Mouse (Mus musculus) induced T-regulatory cell, adult 2 months (primary cell): ENCODE data around the gene Eefsec.

ENCODE experiments used
- DNase-seq: peaks from one replicate; pipeline ENCODE4 v3.0.0-alpha.2; 2012; ENCODE audit warnings: low read depth

Gene Eefsec

DNA sequence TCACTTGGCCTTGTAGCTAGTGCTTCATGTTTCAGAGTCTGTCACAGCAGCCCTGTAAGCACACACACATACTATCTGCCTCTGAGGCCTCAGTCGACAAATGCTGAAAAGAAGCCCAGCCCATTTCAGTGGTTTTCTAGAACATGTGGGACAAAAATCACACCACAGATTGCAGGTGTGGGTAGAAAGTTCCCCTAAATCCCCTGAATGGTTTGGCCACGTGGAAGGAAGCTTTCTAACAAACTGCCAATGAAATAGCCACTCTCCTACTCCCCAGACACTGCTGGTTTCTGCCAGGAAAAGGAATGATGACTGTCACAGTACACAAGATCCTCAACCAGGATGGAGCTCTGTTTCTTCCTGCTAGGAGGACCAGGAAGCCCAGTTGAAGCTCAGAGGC is 33.7 kb downstream of the Eefsec start:
- DNase-seq, result peak; percentile 4

DNA sequence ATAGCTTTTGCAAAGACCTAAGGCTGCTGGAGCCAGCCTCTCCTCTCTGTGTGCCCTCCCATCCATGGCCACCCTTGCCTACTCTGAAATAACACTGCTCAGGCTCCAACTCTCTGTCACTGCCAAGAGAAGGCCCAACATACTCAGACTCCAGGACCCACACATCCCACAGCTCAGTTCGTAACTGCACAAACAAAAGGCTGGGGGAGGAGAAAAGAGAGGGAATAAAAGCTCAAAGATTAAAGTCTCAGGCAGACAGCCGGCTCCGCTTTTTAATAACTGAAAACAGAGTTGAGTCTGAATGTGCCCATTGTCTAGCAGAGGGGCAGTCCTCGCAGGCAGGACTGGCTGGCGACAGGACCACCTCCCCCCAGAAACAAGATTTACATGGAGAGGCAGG is 36.8 kb downstream of the Eefsec start:
- DNase-seq, result no peak

DNA sequence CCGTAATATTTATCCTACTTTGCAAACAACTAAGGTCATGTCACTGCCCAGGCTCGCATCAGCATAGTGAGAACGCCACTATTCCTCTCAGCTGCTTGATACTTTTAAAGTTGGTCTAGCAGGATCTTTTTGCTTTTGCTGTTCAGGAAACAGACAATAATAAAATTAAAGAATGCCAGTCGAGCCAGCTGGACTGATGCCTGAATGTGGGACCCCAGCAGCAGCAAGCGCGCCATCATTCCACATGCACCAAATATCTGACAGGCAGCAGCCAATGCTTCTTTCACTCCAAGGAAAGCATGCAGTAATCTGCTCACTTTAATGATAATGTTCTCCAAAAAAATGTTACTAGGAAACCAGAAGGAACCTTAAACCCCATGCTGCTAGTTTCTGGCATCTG is 45.9 kb downstream of the Eefsec start:
- DNase-seq, result no peak

DNA sequence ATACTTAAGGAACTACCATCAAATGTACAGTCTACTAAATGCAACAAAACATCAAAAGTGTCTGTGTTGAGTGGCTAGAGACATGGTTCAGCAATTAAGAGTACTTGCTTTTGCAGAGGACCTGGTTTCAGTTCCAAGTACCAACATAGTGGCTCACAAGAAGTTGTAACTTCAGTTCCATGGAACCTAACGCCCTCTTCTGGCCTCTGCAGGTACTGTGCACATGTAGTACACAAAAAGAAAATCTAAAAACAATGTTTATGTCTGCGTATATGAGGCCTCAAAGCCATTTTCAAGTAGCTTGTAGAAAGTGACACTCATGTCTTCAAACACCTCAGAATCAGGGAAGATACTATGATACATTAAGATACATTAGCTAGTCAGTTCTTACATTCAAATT is 48.4 kb downstream of the Eefsec start:
- peak; percentile 27 for DNase-seq

DNA sequence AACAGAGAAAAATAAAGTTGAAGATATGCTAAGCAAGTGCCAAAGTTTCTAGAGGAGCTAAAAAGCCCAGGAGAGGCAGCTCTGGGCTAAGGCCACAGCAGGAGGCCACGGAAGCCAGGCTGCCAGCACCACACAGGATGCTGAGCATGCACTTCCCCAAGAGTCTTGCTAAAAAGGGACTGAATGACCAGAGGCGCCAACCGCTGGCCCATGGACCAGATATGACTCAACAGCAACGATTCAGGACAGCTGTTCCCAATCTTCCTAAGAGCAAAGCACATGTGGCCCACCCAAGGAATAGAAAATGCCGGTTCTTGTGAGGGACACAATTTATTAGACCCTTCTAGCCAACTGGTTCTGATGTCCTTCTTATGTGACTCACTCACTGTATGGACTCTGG is 57.4 kb downstream of the Eefsec start:
- no peak for DNase-seq

DNA sequence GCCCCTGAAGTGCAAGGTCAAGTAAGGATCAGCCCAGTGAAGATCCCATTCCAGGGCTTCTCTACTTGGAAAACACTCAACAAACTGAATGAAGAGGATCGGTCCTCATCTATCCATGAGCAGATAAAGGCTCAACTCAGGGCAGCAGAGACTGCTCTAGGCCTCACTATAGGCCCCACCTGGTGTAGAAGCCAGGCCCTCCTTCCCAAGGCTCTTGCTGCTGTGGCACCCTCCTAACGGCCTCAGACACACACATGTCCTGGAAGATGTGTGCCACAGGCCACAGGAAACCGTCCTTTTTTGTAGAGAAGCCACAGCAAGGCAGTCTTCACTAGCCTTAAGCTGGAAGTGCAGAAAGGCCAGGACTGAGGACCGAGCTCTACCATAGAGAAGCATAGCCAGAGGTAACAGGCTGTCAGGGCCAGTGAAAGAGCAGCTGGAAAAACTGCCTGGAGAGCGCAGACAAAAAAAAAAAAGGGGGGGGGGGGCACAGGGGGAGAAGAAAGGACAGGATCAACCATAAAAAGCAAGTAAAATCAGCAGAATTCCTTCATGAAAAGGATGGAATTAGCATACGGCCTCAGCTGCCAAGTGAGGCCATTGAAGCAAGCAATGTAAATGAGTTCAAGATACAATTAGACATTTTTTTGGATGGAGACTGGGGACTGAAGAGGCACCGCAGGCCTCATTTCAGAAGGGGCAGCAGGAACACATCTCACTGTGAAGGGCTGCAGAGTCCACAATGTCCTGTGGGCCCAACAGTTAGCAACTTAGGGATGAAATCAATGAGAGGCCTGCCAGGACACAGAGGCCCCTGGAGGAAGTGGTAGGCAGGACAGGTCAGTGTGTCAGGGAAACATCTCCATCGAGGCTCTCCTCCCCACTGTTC is 58.3 kb downstream of the Eefsec start:
- DNase-seq, result no peak

- no peak for DNase-seq
Measured at GRCm38 (mm10) chr6:88384420-88385053, 61.8 kb downstream of the Eefsec start.

DNA sequence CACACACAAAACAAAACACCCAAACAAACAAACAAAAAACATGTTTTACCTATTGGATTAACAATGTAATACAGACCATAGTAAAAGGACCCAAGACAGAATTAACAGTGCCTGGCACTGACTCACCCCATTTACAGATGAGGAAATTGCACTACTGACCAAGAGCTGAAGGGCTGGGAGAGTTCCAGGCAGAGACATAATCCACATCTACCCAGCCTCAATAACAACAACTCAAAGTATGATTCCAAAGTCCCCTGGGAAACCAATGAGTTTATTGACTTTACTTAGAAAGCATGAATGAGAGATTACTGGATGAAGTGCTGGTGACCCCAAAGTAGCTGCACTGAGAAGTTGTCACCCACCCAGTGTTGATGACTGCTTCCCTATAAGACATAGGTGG is 62.6 kb downstream of the Eefsec start:
- no peak for DNase-seq

DNA sequence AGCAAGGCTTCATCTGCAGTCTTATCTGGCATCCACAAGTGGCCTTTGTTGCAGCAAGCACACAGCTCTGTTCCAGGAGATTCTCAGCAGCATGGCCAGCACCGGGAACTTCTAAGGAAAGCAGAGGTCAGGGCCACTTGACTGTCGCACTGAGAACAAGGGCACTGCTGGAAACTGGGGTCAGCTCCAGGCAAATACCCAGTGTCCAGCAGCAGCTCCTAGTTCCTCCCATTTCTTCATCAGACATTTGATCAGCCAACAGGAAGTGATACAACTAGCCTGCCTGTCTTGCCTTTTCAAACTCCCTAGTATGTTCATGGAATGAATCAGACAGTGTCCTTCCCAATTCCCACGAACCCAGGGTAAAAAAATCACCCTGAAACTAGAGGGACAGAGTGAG is 66.6 kb downstream of the Eefsec start:
- DNase-seq, result no peak

DNA sequence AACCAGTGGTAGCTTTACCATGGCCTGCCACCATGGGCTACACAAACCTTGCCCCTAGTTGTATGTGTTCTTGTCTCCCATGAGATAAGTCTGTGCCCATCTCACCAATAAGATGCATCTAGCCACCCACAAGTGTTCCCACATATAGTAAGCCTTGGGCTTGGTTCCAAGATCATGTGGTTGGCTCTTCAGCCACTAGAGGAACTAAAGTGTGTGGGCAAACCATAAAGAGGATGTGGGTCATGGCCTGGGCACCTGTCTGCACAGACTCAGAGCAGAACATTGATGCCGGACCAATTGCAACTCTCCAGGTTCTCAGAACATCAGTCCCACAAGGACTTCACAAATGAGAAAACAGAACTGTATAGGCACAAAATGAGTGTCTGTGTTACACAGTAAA is 67.5 kb downstream of the Eefsec start:
- peak; percentile 17 for DNase-seq

DNA sequence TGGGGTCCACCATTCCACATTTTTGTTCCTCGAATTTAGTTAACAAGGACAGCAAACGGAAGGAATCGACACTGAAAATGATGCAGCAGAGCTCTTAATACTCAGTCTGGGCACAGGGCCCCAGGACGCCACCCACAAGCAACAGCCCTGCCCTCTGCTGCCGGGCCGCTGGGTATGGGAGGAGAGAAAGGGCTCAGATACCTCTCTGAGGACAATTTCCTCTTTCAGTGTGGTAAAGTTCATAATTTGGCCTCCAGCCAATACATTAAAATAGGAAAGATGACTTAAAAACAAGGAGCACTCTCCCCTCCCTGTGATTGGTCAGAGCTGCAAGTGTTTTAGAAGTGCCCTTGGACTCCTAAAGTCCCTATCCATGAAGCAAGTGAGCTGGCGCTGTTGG is 72.1 kb downstream of the Eefsec start:
- no peak for DNase-seq

DNA sequence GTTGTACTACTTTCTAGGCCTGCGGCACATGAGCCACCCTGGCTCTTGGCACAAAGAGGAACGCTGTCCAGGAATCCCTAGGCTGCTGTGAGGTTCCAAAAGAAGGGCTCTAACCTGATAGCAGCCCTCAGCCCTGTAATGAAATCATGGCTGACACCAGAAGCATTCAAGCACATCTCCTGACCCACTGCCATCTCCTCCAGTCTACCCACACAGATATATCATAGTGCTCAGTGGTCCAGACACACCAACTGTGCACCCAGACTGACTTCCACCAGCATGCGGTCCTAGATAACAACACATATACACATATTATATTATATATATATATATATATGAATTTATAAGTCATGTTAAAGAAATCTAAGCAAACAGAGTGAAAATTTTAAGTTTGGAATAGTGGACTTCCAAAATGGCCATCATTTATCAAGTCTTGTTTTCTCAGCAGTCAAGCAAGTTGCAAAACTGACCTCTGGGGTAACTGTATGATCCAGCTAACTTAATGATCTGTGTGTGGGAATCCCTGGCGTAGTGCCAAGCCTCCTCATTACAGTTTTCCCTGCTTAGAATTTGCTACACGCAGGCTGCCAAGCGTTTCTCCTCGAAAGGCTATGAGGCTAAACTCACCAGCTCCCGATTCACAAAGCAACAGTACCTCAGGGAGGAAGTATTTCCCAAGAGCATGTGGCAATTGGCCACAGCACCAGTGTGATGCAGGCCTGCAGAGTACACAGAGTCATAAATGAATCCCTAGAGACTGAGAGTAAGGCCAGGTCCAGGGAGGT is 76.3 kb downstream of the Eefsec start:
- DNase-seq, result no peak

DNA sequence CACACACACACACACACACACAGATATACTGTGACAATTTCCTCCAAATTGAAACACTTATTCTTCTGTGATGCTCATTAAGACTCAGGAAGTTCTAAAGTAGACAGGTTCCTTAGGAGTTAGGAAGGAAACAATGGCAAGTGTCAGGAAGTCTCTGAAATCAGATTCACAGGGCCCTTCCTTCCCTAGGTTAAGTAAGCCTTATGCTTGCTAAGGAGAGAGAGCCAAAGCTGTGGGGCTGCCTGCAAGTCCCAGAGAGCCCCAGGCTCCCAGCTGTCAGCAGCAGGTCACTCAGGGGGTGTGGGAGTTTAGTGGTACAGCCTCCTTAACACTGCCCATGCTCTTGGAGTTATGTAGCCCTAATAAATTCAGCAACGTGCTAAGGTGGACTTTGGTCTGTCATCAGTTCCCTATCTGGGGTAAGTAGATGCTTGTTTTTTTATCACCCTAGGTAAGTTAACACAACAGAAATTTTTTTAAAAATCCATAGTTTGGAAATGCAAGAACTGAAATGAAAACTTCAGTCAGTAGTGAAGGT is 82.8 kb downstream of the Eefsec start:
- DNase-seq, result no peak

DNA sequence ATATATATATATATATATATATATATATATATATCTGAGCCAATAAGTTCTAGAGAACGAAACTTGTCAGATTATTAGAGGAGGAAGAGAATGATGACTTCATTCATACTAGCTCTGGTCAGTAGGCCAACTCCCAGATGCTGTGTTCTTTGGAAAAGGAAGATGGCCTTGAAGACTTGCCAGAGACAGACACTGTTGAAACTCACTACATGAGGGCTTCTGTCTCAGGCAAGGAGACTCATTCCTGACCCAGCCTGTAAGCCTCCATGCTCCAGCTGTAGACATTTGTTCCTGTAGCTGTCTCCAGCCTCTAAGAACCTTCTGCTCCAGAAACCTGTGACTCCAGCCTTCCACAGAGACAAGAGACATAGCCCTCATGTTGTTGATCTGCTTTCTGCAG is 85.2 kb downstream of the Eefsec start:
- DNase-seq, result no peak

- DNase-seq, result no peak
Measured at GRCm38 (mm10) chr6:88358210-88358609, 88.1 kb downstream of the Eefsec start.

DNA sequence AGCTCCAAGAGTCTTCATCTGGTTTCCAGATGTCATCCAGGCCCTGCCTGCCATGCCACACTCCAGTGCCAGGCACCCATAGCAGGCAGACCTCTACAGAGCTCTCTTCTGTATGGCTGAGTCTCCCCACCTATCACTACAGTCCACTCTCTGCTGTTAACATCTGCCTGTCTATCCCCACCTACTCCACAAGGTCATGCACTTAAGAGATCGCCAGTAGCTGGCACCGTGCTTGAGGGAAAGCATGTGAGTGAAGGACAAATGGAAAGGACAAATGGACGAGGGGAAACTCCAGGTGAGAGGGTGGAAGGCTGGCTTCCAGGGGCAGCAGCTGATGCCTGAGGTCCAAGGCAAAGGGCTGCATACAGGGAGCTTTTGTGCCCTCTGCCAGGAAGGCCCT is 90.5 kb downstream of the Eefsec start:
- no peak for DNase-seq

GRCm38 (mm10) chr6:88352541-88352940 is 93.8 kb downstream of the Eefsec start:
- no peak for DNase-seq

GRCm38 (mm10) chr6:88346776-88347175 is 99.6 kb downstream of the Eefsec start:
- no peak for DNase-seq

GRCm38 (mm10) chr6:88345311-88345710 is 101.0 kb downstream of the Eefsec start:
- DNase-seq, result no peak

DNA sequence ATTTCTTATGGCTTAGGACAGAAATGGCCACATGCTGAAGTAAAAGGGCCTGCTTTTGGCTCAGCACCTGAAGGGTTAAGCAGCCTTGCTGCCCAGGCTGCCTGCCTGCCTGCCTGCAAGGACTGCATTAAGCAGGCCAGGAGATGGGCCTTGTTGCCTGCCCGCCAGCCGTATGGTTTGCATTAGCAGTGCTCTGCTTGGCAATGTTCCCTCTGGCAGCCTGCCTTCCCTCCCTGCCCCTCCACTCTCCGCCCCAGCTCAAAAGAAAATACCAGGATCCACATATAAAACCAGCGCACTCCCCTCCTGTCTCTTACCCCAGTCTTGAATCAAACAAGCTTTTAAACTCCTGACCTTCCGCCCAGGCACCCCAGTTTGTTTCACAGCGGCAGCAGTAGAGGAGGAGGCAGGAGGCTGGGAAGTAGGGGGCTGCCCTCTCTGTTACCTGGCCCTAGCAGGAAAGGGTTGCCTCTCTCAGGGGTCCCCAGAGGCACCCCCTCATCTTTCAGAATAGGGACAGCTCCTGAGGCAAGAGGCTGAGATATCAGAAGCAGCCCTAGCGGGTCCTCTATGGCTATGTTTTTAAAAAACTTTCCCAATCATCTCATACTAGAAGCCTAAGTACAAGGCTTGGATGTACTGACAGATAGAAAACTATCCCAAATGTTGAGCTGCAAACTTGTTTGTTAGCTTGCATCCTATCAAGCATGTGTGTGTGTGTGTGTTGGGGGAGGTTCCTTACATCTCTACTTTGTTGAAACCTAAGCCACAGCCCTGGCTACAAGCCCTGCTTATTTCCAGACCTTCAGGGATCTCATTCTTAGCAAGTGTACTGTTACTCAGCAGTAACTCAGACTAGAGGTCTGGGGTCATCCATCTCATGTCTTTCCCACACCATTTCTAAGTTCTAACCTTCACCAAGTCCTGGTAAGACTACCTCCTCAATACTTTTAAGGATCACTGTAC is 102.6 kb downstream of the Eefsec start:
- DNase-seq, result no peak

DNA sequence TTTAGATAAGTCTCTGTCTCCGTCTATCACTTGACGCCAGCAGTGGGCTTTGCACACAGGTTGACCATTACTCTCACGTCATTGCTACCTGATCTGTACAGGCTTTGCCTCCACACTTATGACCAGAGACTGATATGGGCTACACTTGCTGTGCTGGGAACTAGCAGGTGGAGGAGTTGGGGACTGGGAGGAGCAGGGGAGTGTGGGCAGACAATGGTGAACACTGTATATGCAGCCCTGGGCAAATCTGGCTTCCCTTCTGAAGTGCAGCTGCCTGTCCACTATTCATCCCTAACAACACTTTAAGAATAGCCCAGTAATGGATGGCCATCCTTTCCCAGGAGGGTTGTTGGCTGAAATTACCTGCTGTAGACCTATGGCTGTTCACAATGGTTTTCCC is 103.4 kb downstream of the Eefsec start:
- DNase-seq, result no peak
